Mouse (Mus musculus) testis, adult 2 months (tissue): ENCODE results near the gene Zbtb16.

Source experiments
- CTCF ChIP-seq: fragments of 200-500 bp; IDR thresholded peaks from 2 replicates; pipeline ENCODE4 v1.5.1; 2012; ENCODE audit warnings: low read depth, mild to moderate bottlenecking, inconsistent platforms, low read length, moderate library complexity; ENCODE audit not compliant: control insufficient read depth, insufficient read depth, insufficient replicate concordance
- POLR2A ChIP-seq: fragments of 200-500 bp; IDR thresholded peaks from 2 replicates; pipeline ENCODE4 v1.6.1; 2012; ENCODE audit warnings: low read depth, mild to moderate bottlenecking, inconsistent platforms, low read length, moderate library complexity; ENCODE audit not compliant: control insufficient read depth

DNA sequence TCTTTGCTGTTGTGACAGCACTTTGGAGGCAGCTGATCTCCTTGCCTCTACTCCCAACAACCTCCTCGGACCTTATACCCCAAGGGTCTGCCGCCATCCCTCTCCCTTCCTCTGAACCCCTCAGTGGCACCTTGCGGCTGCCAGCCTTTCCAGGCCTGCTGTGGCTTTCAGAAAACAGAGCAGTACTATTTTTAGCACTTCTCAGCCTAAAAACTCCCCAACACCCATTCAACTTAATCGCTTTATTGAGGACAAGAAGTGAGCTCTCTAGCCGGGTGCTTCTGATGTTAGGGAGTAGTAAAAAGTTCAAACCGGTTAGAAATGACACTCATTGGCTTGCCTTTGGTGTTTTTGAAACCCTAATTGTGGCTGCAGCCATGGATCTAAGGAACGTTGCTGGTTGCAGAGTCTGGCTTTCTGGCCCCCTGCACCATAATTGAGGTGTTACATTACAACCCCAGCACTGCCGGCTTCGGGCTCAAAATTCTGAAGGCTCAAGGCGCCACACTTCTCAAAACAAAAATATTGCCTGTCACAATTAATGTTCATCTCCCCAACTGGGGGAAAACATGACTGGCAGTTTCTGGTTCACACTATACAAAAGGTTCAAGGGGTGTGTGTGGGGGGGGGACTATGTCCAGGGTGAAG lies 107.8 kb downstream of the Zbtb16 start:
- TF ChIP-seq CTCF (no peak), POLR2A (no peak)
